Mouse (Mus musculus) ovary, adult 2 months (tissue): ENCODE measurements around the gene Vmn2r9. TPM values are rescaled to one million over a fixed set of nuclear protein-coding genes. Genes with fewer than 3 reads are reported as not detected.

ENCODE experiments used
- polyA plus RNA-seq: library from polyadenylated mRNA; depleted of rRNA; stranded (reverse); fragments of >200 nt; gene quantifications from 2 replicates; pipeline ENCODE4 v1.2.3, GENCODE M21; 2012; rRNA removed

Gene Vmn2r9
- not detected in 2 replicates for polyA plus RNA-seq

DNA sequence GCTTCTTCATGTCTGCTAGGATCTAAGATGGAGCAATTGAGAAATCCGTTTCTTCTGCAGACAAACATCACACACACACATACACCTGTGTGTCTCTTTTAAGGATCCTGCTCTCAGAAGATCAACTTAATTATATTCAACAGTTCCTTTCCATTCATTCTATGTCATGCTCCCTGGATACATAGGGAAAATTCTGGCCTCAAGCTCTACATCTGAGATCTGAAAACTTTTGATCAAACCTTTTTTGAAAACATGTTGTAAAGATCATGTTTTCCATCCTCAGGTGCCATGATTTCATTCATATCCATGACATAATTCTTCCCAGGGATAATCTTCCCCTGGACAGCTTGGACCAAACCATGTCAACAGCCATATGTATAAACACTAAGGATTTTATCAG is at the start of gene Vmn2r9:
Vmn2r9 (minus strand) TSS at position 101 of the 400 bp plus-strand sequence.

DNA sequence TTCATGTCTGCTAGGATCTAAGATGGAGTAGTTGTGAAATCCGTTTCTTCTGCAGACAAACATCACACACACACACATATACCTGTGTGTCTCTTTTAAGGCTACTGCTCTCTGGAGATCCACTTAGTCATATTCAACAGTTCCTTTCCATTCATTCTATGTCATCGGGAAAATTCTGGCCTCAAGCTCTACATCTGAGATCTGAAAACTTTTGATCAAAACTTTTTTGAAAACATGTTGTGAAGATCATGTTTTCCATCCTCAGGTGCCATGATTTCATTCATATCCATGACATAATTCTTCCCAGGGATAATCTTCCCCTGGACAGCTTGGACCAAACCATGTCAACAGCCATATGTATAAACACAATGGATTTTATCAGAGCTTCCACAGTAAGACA is 43.7 kb downstream of the Vmn2r9 start, which contains the start of gene Vmn2r8:
Vmn2r8 (minus strand) TSS at position 101 of the 400 bp plus-strand sequence.

DNA sequence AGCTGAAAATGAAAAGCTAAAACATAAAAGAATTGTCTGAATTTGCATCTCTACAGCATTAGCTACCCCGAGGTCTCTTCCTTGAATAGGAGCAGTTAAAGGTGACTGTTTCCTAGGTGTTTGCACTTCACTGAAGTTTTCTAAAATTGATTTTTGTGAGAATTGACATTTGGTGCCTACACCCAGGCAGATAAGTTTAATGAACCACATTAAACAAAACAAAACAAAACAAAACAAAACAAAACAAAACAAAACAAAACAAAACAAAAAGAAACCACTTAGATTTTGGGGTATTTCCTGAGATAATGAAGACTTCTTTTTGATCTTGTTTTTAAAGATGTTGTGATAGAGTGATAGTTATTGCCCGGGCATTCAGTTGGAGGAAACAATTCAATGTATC is 57.1 kb downstream of the Vmn2r9 start, which contains the start of gene Tmed11:
Tmed11 (minus strand) TSS at position 101 of the 400 bp plus-strand sequence.

Other genes with a start within 250 kb of the Vmn2r9 start
- 75.6 and 91.0 TPM in 2 replicates for gene Gak, start 222.8 kb downstream of the Vmn2r9 start, polyA plus RNA-seq
- 74.6 and 81.8 TPM in 2 replicates for gene Tmem175, start 222.8 kb downstream of the Vmn2r9 start, polyA plus RNA-seq
- gene Idua, start 192.3 kb downstream of the Vmn2r9 start, polyA plus RNA-seq = 36.6 and 38.5 TPM in 2 replicates
- 35.9 and 39.0 TPM in 2 replicates for gene Dgkq, start 182.9 kb downstream of the Vmn2r9 start, polyA plus RNA-seq
- 0.32 and 0.47 TPM in 2 replicates for gene Slc26a1, start 177.0 kb downstream of the Vmn2r9 start, polyA plus RNA-seq
- gene Fgfrl1, start 160.2 kb downstream of the Vmn2r9 start, polyA plus RNA-seq = 149 and 161 TPM in 2 replicates
- 0.44 and 0.84 TPM in 2 replicates for gene Rnf212, start 77.6 kb downstream of the Vmn2r9 start, polyA plus RNA-seq
- gene Tmed11, start 57.2 kb downstream of the Vmn2r9 start, polyA plus RNA-seq = not detected in 2 replicates
- gene Vmn2r8, start 43.8 kb downstream of the Vmn2r9 start, polyA plus RNA-seq = not detected in 2 replicates
- gene Vmn2r10, start 153.9 kb upstream of the Vmn2r9 start, polyA plus RNA-seq = not detected in 2 replicates
- not detected in 2 replicates for gene Vmn2r11, start 207.0 kb upstream of the Vmn2r9 start, polyA plus RNA-seq
- not detected in 2 replicates for gene Vmn2r12, start 245.3 kb upstream of the Vmn2r9 start, polyA plus RNA-seq